Mouse (Mus musculus) monocyte, adult 5-6 weeks (primary cell): Measurements from ENCODE around the gene Plcl2. TPM values are rescaled to one million over a fixed set of nuclear protein-coding genes. Genes with fewer than 3 reads are reported as not detected.
A peak's percentile ranks its signal among the peaks of the same experiment; 100 is the strongest.

Experiments
- ATAC-seq: fragments of 153-309, 156-312 bp; replicated peaks from 2 replicates; pipeline ENCODE4 v1.8.0; 2017; ENCODE audit warnings: mild to moderate bottlenecking; ENCODE audit not compliant: low TSS enrichment, insufficient number of reproducible peaks, severe bottlenecking, poor library complexity, low FRiP score
- total RNA-seq: library from RNA; stranded (forward); fragments of 200-1000, 200-491, 200-594 nt; gene quantifications from 3 replicates; pipeline ENCODE4 v1.2.3, GENCODE M21; 2017

Plcl2 gene
- 49.4 to 60.9 TPM (median 59.0 TPM) in 3 replicates for total RNA-seq

DNA sequence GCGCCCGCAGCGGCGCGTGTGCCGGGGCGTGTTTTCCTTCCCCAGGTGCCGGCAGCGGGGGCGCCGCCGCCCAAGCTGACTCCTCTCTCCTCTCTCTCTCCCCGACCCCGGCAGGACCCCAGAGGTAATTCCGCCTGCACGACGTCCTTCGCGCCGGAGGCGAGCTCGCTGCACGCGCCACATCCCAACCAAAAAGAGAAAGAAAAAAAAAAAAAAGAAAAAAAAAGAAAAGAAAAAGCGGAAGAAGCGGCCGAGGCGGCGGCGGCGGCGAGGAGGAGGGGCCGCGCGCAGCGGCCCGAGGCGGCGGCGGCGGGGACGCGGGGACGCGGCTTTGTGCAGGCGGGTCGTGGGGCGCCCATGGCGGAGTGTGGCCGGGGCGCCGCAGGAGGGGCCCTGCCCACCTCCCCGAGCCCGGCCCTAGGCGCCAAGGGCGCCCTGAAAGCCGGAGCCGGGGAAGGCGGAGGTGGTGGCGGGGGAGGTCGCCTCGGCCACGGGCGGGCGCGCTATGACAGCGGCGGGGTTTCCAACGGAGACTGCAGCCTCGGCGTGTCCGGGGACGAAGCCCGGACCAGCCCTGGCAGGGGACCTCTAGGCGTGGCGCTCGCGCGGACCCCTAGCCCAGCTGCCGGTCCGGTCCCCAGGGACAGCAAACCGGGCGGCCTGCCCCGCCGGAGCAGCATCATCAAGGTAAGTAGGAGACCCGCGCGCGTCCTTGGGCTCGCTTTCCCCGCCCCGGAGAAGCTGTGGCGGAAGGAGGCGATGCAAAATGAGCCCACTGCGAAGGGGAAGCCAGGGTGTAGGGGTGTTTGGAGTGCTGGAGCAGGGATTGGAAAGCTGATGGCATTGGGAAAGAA, at the start of gene Plcl2:
Plcl2 (plus strand) TSS at position 153 of the 854 bp plus-strand sequence.
- no peak; the same call in 1 of the 2 replicates for ATAC-seq

DNA sequence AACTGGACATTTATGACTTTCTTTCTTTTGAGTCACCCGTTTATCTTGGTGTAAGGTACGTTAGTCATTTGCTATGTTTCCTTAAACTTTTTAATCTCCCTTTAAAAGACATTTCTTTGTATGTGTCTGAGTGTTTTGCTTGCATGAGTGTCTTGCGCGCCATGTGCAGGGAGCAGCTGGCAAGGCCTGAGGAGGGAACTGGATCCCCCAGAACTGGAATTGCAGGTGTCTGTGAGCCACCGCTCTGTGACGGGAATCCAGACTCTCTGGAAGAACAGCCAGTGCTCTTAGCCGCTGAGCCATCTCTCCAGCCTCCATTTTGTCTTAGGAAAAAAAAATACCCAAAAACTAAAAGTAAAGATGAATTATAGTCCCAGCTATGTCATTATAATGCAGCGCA, 48.9 kb upstream of the Plcl2 start:
- no peak for ATAC-seq

DNA sequence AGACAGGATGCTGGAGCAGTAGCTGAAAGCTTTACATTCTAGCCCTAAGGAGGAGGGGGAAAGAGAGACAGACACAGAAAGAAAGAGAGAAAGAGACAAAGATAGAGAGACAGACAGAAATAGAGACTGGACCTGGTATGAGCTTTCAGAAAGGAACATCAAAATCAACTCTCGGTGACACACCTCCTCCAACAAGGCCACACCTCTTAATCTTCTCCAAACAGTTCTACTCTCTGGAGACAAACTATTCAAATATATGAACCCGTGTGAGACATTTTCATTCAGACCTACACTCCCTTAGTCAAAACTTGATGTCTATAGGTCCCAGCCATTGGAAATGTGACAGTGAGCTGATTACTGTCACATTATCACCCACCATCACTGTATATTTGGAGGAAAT, 41.8 kb upstream of the Plcl2 start:
- no peak for ATAC-seq

DNA sequence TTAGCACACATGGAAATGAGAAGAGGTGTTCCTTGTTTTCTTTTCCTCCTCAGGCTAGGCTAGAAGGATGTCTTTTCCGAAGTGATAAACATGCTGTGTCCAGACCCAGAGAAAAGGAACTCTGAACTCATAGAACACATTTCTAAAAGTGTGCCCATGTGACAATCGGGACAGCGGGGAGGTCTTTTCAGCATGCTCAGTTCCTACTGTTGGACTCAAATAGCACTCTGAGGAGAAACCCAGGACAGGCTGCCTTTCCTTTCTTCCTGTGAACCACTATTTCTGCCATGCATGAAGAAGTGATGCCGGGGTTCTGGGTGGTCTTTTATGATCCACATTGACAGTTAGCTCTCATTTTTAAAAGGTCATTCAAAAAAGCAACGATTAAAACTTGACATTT, 40.1 kb upstream of the Plcl2 start:
- no peak for ATAC-seq

- ATAC-seq, result peak; percentile 55
Measured at GRCm38 (mm10) chr17:50469543-50470431, 39.4 kb upstream of the Plcl2 start.

DNA sequence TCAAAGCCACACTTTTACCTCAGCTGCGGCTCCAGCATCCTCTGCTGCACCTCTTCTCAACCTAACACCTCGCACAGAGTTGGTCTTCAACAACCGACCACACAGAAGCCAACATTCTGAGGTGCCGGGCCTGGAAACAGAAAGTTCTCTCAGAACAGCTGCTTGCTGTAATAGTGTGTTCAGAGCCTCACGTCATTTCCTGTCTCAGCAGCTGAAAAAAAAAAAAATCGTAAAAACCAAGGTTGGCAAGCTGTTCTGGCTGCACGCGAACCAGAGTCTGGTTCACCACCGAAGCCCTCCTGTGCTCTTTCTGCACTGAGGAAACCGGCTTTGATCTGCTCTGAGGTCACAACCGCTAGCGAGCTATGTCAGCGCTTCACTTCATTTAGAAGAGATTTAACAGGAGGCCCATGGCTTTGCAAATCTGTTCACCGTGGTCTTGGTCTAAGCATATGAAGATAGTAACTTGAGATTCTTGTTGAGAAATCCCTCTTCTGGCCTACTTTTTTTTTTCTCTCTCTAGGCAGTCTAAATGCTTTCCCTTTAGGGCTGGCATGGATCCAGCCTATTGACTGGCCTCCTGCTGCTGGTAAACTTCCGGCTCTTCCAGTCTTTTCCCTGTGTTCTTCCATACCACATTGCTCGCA, 38.6 kb upstream of the Plcl2 start:
- peak; percentile 70 for ATAC-seq

GRCm38 (mm10) chr17:50471230-50471629, 38.0 kb upstream of the Plcl2 start:
- ATAC-seq, result peak; percentile 77

- ATAC-seq, result no peak
Measured at GRCm38 (mm10) chr17:50477277-50477676, 31.9 kb upstream of the Plcl2 start.

- no peak for ATAC-seq
Measured at GRCm38 (mm10) chr17:50480867-50481266, 28.3 kb upstream of the Plcl2 start.

DNA sequence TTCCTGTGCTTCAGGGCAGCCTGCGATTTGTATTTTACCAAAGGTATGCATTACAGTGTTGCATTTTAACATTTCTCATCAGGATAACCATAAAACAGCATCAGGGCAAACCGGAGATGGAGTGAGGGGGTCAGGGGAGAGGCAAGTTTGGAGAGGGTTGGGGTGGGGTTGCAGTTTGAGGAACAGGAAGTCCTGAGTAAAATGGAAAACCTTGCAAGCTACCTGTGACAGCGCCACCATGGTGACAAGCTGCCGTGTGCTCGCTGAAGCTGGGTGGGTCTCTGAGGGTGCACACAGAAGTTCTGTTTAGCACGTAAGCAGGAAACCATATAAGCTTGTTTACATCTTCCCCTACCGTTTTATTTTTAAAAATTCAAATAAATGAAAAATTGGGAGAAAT, 25.5 kb upstream of the Plcl2 start:
- ATAC-seq, result no peak

- no peak for ATAC-seq
Measured at GRCm38 (mm10) chr17:50484981-50485380, 24.2 kb upstream of the Plcl2 start.

GRCm38 (mm10) chr17:50487058-50487618, 22.1 kb upstream of the Plcl2 start:
- no peak for ATAC-seq

- ATAC-seq, result no peak
Measured at GRCm38 (mm10) chr17:50487670-50488069, 21.5 kb upstream of the Plcl2 start.

- no peak for ATAC-seq
Measured at GRCm38 (mm10) chr17:50488406-50488805, 20.8 kb upstream of the Plcl2 start.

DNA sequence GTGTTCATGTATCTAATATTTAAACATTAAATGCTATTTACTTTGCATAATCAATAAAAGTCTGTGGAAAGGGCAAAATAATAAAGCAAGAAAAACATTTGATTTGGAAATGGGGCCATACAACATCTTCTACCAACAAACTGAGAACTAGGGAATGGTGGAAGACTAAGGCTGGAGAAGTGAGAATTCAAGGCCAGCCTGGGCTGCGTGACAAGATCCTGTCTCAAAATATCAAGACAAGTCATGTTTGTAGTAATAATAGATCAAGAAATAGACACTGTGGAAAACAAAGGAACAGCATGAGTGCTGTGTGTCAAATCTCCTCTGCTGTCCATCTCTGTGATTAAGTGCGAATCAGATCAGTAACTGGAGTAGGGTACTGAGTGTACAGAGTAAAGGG, 20.3 kb upstream of the Plcl2 start:
- no peak for ATAC-seq

- no peak for ATAC-seq
Measured at GRCm38 (mm10) chr17:50490644-50491430, 18.4 kb upstream of the Plcl2 start.

- ATAC-seq, result no peak
Measured at GRCm38 (mm10) chr17:50491496-50491895, 17.7 kb upstream of the Plcl2 start.

- ATAC-seq, result no peak
Measured at GRCm38 (mm10) chr17:50495216-50495889, 13.8 kb upstream of the Plcl2 start.
